Mouse (Mus musculus) cerebellum, adult 8-10 months (tissue): ENCODE results near the gene Thrap3.

Source experiments
- DNase-seq: peaks from one replicate; pipeline ENCODE4 v3.0.0; 2022

The Thrap3 gene

GRCm38 (mm10) chr4:126163685-126164084 is 38.9 kb downstream of the Thrap3 start:
- no peak for DNase-seq

DNA sequence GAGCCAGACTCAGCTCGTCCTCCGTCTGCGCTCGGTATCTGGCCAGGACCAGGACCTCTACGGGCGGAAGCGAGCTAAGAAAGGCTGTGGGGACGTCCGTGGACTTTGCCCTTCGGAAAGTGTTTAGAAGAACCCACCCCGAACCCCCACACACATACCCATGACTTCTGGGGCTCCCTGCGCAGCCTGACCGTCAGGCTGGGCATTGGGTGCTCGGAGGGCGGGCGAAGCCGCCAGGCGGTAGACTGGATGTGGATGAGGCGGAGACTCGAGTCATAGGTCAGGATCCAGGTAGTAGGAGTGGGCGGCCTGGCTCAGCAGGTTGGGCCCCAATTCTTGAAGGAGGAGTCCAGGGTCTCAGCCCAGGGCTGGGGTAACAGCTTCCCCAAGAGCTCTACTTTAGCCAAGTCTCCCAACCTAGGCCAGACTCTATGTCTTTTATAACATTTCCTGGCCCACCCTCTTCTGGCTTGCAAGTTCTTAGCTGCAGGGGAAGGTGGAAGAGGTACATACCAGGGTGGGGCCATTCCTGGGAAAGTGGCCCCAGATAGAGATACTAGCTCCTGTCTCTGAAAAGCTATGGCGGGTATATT is 39.4 kb downstream of the Thrap3 start, which contains the start of gene Sh3d21:
TSS of gene Sh3d21 (minus strand) at position 425 of the 593 bp plus-strand sequence.
- no peak for DNase-seq

- peak; percentile 72 for DNase-seq
Measured at GRCm38 (mm10) chr4:126162544-126163066, 40.0 kb downstream of the Thrap3 start.

DNA sequence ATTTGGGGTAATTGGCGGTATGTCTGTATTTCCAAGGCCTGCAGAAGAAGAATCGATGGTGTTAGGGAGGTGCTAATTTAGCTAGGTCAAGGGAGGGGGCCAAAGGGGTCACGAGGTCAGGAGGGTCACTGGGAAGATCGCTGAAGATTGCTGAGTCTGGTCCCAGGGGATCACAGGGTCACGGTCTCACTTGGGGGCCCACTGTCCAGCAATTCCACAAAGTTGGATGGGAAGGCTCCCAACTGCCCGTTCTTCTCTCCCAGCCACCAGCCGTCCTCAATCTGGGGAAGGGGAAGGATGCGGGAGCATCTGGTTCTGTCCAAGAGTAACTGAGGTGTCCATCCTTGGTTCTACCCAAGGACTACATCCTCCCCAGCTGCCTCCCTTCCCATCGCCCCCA is 40.6 kb downstream of the Thrap3 start:
- DNase-seq, result no peak

DNA sequence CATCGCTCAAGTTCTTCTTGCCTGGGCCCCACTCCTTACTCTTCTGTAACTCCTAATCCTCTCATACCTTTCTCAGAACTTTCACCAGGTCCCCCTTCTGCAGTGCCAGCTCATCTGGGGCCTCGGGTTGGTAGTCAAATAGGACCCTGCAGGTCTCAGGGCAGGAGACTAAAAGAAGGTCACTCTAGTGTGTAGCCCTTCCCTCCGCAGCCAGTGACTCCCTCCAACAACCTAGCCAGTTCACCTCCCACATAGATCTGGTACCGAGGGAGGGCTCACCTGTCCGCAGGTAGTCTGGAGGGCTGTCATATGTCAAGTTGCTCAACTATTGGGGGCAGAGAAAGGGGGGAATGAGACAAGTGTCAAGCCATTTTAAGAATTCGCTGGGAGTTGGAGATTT is 41.1 kb downstream of the Thrap3 start:
- DNase-seq, result no peak

GRCm38 (mm10) chr4:126160981-126161380 is 41.6 kb downstream of the Thrap3 start:
- DNase-seq, result no peak

DNA sequence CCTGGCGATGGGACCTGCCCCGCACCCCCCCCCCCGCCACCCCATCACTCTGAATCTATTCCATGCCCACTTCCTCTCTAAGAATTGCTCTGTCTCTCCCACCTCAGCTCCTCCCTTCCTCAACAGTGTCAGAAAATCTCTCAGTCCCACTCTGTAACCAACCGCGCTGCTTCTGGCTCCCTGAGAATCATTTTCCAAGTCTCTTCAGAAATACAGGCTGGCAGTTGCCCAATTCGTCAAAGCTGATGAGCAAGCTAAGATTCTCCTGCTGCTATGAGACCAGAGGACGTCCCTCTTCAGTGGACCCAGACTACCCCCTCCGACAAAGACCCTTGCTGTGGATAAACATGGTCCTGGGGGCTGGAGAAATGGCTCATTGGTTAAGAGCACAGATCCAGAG is 43.1 kb downstream of the Thrap3 start:
- no peak for DNase-seq

GRCm38 (mm10) chr4:126157562-126157961 is 45.0 kb downstream of the Thrap3 start:
- DNase-seq, result no peak

DNA sequence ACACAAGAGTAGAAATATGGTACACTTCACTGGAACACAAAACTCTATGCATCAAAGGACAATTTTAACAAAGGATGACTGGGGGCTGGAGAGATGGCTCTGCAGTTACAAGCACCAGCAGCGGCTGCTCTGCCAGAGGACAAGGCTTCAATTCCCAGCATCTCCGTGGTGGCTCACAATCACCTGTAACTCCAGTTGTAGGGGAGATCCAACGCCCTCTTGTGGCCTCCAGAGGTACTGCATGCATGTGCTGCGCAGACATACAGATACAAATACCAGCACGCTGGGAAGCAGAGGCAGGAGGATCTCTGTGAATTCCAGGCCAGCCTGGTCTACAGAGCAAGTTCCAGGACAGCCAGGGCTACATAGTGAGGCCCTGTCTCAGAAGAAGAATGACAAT is 45.9 kb downstream of the Thrap3 start:
- no peak for DNase-seq

DNA sequence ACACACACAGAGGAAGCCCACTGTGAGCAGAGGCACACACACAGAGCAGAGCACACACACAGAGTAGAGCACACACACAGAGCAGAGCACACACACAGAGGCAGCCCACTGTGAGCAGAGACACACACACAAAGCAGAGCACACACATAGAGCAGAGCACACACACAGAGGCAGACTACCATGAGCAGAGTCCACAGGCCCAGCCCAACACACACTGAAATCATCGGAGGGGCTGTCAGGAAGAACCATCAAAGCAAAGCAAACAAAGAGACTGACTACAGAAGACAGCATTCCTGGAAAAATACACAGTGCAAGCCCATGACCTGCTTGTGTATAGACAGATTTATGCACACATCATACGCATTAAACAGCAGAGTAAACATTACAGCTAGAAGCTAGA is 46.7 kb downstream of the Thrap3 start:
- no peak for DNase-seq

DNA sequence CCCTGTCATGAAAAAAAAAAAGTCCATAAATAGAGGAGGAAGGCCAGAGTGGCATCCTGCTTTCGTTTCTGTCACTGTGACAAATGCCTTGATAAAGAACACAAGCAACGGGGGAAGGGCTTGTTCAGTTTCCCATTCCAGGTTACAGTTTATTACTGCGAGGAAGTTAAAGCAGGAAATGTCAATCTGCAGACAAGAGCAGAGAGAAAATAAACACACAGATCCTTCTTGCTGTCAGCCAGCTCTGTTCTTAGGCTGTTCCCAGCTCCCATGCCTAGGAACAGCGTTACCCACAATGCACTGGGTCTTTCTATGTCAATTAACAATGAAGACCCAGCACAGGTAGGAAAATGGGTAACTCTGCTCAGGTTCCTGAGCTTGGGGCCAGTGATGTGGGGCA is 47.4 kb downstream of the Thrap3 start:
- DNase-seq, result no peak

GRCm38 (mm10) chr4:126152864-126153263 is 49.7 kb downstream of the Thrap3 start:
- DNase-seq, result no peak

DNA sequence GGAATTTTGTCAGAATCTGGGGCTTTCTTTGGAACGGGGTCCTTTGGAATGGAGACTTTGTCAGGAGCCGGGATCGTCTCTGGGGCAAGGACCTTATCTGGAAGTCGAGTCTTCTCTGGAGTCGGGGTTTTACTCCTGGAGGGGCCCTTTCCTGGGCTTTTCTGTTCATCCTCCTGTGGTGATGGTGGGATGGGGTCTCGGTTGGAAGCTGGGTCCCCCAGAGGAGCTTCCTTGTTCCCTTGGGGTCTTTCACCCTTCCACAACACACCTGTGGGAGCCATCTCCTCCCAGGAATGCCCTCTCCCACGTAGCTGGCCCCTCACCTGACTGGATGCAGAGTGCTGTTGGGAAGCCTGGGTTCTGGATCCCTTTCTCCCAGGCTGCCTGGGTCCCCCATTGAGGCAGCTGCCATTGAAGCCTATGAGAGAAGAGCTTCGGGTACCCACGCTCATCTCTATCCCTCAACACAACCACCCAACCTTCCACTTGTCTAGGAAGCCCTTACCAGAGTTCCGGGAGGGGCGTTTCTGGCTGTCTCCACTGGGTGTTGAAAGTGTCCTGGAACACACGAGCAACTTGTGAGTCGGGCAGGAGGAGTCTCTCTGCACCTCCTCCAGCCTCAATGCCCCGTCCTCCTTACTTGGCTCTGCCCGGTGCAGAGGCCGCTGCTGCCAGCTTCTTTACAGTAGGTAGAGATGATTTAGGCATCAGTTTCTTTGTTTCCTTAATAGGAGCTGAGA is 50.7 kb downstream of the Thrap3 start:
- no peak for DNase-seq

DNA sequence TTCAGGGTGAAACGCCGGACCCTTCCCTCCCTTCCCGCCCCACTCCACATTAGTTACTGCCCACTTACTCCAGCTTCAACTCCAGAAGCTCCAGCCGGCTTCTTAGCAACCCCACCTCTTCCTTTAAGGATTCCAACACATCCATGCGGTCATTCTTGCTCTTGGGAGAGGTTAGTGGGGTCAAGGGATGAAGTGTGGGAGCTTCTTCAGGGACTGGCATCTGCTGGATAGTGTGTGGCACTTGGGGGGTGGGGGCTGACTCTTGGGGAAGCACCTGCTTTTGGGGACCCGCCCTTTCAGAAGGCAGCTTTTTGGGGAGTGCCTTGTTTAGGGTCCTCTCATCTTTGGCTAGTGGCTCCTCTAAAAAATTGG is 51.6 kb downstream of the Thrap3 start:
- no peak for DNase-seq

DNA sequence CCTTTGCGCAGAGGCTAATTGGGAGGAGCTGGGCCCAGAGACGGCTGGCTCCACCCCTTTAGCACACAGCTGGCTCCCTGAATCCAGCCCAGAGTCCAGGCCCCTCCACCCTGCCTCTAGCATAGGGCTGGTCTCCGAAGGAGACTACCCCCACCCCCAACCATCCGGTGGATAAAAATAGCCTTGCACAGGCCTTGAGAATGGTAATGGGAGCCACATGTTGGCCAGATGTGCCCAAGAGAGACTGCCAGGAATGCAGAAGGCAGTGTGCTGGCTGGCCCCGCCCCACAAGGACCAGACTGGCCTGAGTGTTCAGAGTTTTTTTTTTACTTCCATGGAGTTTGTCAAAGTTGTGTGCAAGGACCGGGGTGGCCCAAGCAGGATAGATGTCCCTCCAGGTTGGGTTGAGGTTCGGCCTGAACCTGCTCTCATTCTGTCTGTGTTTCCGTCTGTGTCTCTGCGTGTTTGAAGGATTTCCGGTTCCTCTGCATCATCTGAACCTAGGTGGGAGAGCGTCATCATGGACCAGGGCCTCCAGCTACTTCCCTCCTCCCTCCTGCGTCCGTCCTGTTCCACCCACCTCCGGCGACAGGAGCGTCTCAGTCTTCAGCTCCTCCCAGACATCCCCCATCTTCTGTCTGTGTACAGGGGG is 52.1 kb downstream of the Thrap3 start:
- DNase-seq, result no peak

DNA sequence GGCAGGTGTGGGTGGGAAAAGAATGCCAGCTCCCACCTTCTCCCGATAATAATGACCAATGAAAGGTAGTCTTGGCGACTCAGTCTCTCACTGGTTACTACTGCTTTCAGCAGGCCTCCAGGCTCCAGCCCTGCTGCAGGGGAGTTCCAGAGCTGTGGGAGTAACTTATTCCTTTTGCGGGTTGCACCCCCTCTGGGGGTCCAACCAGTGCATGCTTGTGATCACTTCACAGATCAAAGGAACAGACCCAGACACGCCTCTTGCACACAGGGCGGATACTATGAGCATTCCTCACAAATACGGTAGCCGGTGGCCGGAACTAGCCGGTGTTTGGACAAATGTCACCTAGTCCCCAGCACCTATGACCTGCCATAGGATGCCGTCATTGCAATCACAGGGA is 52.8 kb downstream of the Thrap3 start:
- no peak for DNase-seq

DNA sequence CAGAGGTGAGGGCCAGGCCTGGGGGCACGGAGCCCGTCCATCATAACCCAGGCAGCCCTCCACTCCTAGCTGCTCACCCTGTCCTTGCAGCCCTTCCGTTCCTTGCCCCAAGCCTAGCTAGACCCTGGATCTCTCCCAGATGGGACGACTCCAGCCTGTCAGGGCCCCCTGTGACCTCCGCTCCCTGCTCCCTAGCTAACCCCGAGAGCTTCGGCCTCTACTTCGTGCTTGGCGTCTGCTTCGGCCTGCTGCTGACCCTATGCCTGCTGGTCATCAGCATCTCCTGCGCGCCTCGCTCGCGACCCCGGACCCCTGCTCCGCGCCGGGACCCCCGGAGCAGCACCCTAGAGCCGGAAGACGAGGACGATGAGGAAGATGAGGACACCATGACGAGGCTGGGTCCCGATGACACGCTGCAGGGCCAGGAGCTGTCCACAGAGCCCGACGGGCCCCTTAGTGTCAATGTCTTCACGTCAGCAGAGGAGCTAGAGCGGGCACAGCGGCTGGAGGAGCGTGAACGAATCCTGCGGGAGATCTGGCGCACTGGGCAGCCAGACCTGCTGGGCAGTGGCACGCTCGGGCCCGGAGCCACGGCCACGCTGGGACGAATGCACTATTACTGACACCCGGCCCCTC is 53.4 kb downstream of the Thrap3 start:
- no peak for DNase-seq

DNA sequence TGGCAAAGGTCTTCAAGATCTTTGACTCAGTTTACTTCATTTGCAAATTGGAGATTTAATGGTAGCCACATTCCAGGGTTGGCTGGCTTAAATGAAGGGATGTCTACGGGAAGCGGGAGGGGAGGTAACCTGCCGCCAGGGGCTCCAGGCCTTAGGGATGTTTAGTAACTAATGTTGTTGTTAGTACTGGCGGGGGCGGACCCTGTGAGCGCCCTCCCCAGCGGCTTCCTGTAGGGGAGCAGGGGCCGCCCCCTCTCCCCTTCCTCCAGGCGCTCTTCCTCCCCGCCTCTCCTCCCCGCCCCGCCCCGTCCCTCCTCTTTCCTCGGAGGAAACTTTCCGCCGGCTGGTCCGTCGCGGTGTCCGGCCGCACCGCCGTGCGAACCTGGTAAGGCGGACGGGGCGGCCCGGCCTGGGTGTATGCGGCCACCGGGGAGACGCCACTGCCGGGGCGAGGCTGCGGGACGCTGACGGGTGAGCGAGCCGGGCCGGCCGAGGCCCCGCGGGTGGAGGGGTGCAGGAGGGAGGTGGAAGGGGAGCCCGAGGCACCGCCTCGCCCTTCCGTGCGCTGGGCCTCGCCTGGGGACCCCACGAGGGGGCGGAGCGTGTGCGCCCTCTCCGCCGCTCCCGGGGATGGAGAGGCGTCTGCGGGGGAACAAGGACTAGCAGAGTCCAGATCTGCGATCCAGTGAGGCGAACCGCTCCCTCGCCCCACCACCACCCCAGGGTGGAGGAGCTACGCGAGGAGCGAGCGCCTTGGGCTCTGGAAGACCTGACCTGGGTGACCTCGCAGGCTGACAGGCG is 54.2 kb downstream of the Thrap3 start:
- no peak for DNase-seq

- DNase-seq, result no peak
Measured at GRCm38 (mm10) chr4:126147533-126148160, 54.9 kb downstream of the Thrap3 start, which contains the start of gene Eva1b. TSS of gene Eva1b (plus strand) at chr4:126147744.

- no peak for DNase-seq
Measured at GRCm38 (mm10) chr4:126146974-126147532, 55.5 kb downstream of the Thrap3 start.

DNA sequence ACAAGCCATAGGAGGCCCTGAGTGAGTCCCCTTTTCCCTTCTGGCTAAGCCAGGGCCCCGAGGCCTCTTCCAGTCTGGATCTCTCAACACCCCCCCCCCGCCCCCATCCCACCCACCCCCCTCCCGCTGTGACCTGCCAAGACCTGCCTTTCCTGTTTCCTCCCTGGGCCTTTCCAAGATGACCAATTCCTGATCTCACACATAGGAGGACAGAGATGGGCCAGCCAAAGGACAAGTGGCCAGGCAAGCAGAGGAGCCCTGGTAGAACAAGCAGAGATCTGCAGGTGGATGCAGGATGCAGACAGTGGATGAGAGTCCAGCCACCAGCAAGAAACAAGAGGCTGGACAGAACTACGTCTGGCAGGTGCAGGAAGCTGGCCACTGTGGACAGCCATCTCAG is 57.2 kb downstream of the Thrap3 start:
- no peak for DNase-seq

DNA sequence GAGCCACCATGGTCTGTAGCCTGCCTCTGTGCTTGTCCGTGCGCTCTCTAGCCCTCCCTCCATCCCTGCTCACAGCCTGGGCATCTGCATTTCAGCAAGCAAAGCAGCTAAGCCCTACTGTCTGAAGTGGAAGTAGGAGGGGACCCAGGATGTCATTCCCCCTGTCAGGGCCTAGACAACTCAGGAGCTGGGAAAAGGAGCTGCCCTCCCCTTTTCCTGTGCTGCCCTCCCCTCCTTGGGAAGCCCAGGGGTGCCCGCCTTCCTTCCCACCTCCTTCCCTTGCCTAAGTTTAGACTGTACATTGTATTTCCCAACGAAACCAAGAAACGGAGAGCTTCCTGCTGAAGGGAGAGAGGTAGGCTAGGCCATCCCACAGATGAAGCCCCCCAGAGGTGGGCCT is 61.5 kb downstream of the Thrap3 start:
- no peak for DNase-seq
